11 mouse cellular contexts compared by ENCODE assay signal in genomic region chr10:21669750-21670161, GRCm38 (mm10).
DNase-seq lines count a peak whose midpoint lies in the region; ATAC-seq and TF ChIP-seq lines count a peak whose summit lies in the region.
"Had no signal": no experiment of that assay in that cellular context is flagged by ENCODE, and none has a peak within 500 bp of the region (broad histone marks: within the 10 kb centered on the region; RNA-seq: fewer than 3 reads in every experiment).

No protein-coding gene starts in this region.

- peak overlapping the region; percentile 84 for H3K27ac ChIP-seq in gastrocnemius, adult 2 months
- H3K27ac ChIP-seq in embryonic facial prominence, embryonic 13.5 days, result peak overlapping the region; percentile 39; the same call in 1 of the 2 replicates
- H3K27ac ChIP-seq in heart, postnatal 0 days (ENCODE audit: low read depth), result peak overlapping the region; percentile 72
- peak overlapping the region; percentile 67 for H3K27ac ChIP-seq in limb, embryonic 15.5 days
- H3K27ac ChIP-seq: macrophage; stomach, embryonic 15.5 days had no signal

- no peak overlapping the region for H3K4me2 ChIP-seq in embryonic facial prominence, embryonic 13.5 days
- H3K4me2 ChIP-seq in heart, postnatal 0 days (ENCODE audit: low read depth, low read length), result no peak overlapping the region
- no peak overlapping the region for H3K4me2 ChIP-seq in limb, embryonic 15.5 days

- H3K9ac ChIP-seq in embryonic facial prominence, embryonic 13.5 days, result no peak overlapping the region
- no peak overlapping the region for H3K9ac ChIP-seq in heart, postnatal 0 days (replicated peaks; ENCODE audit: low read depth, low read length)
- no peak overlapping the region for H3K9ac ChIP-seq in limb, embryonic 15.5 days
- H3K9ac ChIP-seq: stomach, embryonic 15.5 days had no signal

- DNase-seq in gastrocnemius, adult 2 months, result no peak
- DNase-seq in gastrocnemius, postnatal 14 days, result no peak
- DNase-seq in heart, postnatal 0 days (ENCODE audit: low spot score), result peak; percentile 73
- DNase-seq in urinary bladder, postnatal 14 days (ENCODE audit: low spot score), result no peak
- DNase-seq in spleen, adult 12 weeks (ENCODE audit: low spot score), result no peak

- intact Hi-C loops in gastrocnemius, adult 2 months (cut with DNase I), result loop anchor here (5.0 kb wide), 1 partner anchor 188 kb away; no protein-coding TSS in a partner anchor
- intact Hi-C loops in gastrocnemius, postnatal 14 days (cut with DNase I; ENCODE audit: low total_unique reads), result no loop called here

- ATAC-seq in embryonic facial prominence, embryonic 13.5 days (ENCODE audit: insufficient number of reproducible peaks, insufficient read depth, low FRiP score, low TSS enrichment, low read depth), result no peak
- ATAC-seq in heart, postnatal 0 days (ENCODE audit: insufficient read depth, low read depth), result peak; percentile 51
- ATAC-seq in limb, embryonic 15.5 days (ENCODE audit: insufficient number of reproducible peaks, low FRiP score, low TSS enrichment, low read depth), result no peak
- ATAC-seq in erythroid progenitor cell, adult 5-6 weeks (replicated peaks; ENCODE audit: low FRiP score, poor library complexity, severe bottlenecking), result no peak
- ATAC-seq: inflammation-experienced regulatory T-cells, adult 6 months had no signal

- TF ChIP-seq EP300 in heart, postnatal 0 days (IDR thresholded peaks at IDR 0.05; ENCODE audit: low read depth), result no peak

- peak overlapping the region; percentile 63 for H3K4me3 ChIP-seq in gastrocnemius, adult 2 months
- H3K4me3 ChIP-seq in embryonic facial prominence, embryonic 13.5 days, result no peak overlapping the region
- no peak overlapping the region for H3K4me3 ChIP-seq in heart, postnatal 0 days (ENCODE audit: low read depth, low read length)
- H3K4me3 ChIP-seq in limb, embryonic 15.5 days, result no peak overlapping the region
- H3K4me3 ChIP-seq: stomach, embryonic 15.5 days had no signal

- H3K4me1 ChIP-seq in embryonic facial prominence, embryonic 13.5 days, result peaks cover 14% of the 10 kb centered on the region; the same call in 1 of the 2 replicates
- H3K4me1 ChIP-seq in heart, postnatal 0 days (ENCODE audit: control insufficient read depth, insufficient read depth), result peaks cover 17% of the 10 kb centered on the region
- peaks cover 6% of the 10 kb centered on the region for H3K4me1 ChIP-seq in limb, embryonic 15.5 days
- H3K4me1 ChIP-seq: stomach, embryonic 15.5 days had no signal

- no peaks in the 10 kb centered on the region for H3K27me3 ChIP-seq in embryonic facial prominence, embryonic 13.5 days
- no peaks in the 10 kb centered on the region for H3K27me3 ChIP-seq in heart, postnatal 0 days (ENCODE audit: control insufficient read depth, insufficient read depth, low read length)
- no peaks in the 10 kb centered on the region for H3K27me3 ChIP-seq in limb, embryonic 15.5 days
- H3K27me3 ChIP-seq: stomach, embryonic 15.5 days had no signal

- H3K36me3 ChIP-seq in embryonic facial prominence, embryonic 13.5 days, result no peaks in the 10 kb centered on the region
- no peaks in the 10 kb centered on the region for H3K36me3 ChIP-seq in heart, postnatal 0 days (replicated peaks; ENCODE audit: control insufficient read depth, insufficient read depth, low read length)
- H3K36me3 ChIP-seq in limb, embryonic 15.5 days, result no peaks in the 10 kb centered on the region
- H3K36me3 ChIP-seq: stomach, embryonic 15.5 days had no signal

- TF ChIP-seq CTCF in gastrocnemius, adult 2 months (IDR thresholded peaks at IDR 0.05), result no peak
- no peak for TF ChIP-seq CTCF in heart, postnatal 0 days (IDR thresholded peaks at IDR 0.05; ENCODE audit: low read depth)

- 0 out of 2 replicates have a peak, but pooled peaks cover 5% of the 10 kb centered on the region for H3K9me3 ChIP-seq in embryonic facial prominence, embryonic 13.5 days
- no peaks in the 10 kb centered on the region for H3K9me3 ChIP-seq in heart, postnatal 0 days (replicated peaks; ENCODE audit: control insufficient read depth, low read length)
- no peaks in the 10 kb centered on the region; the same call in 1 of the 2 replicates for H3K9me3 ChIP-seq in limb, embryonic 15.5 days
- H3K9me3 ChIP-seq: stomach, embryonic 15.5 days had no signal

- 46% methylated on average over 11 of the region's 11 CpGs for WGBS in embryonic facial prominence, embryonic 13.5 days
- 13% methylated on average over 11 of the region's 11 CpGs for WGBS in heart, postnatal 0 days
- WGBS in limb, embryonic 15.5 days, result 48% methylated on average over 11 of the region's 11 CpGs
